Mouse (Mus musculus) heart, embryonic 10.5 days (tissue): ENCODE measurements around the gene Gm20605. TPM values are rescaled to one million over a fixed set of nuclear protein-coding genes. Genes with fewer than 3 reads are reported as not detected.
A peak's percentile ranks its signal among the peaks of the same experiment; 100 is the strongest.

Experiments used
- DNase-seq: peaks from one replicate; pipeline ENCODE4 v3.0.0-alpha.2; 2017; ENCODE audit warnings: low spot score
- H3K27ac ChIP-seq: fragments of 300-500 bp; sonication (generic); 2 replicates; pipeline ENCODE4 v1.5.1; 2016; ENCODE audit warnings: mild to moderate bottlenecking
- H3K27me3 ChIP-seq: fragments of 300-500 bp; sonication (generic); 2 replicates; pipeline ENCODE4 v1.6.1; 2016; ENCODE audit warnings: mild to moderate bottlenecking; ENCODE audit not compliant: poor library complexity, insufficient read depth, severe bottlenecking
- H3K36me3 ChIP-seq: fragments of 300-500 bp; sonication (generic); 2 replicates; pipeline ENCODE4 v1.6.1; 2016; ENCODE audit warnings: mild to moderate bottlenecking, moderate library complexity
- H3K4me1 ChIP-seq: fragments of 300-500 bp; sonication (generic); 2 replicates; pipeline ENCODE4 v1.6.1; 2016; ENCODE audit warnings: mild to moderate bottlenecking
- H3K4me3 ChIP-seq: fragments of 300-500 bp; sonication (generic); 2 replicates; pipeline ENCODE4 v1.5.1; 2016; ENCODE audit warnings: mild to moderate bottlenecking, moderate library complexity
- H3K9me3 ChIP-seq: fragments of 300-500 bp; sonication (generic); 2 replicates; pipeline ENCODE4 v1.6.1; 2016; ENCODE audit warnings: mild to moderate bottlenecking, moderate library complexity
- WGBS: fragments of 180-500 bp; shearing (Covaris S2); methylation state at CpG from one replicate; pipeline ENCODE4 v1.1.7; 2016; 5-methylcytosine and 5-hydroxymethylcytosine counted together
- polyA plus RNA-seq: library from polyadenylated mRNA; unstranded; fragments of >200 nt; fragmentation: Nextera tagmentation; extraction: Ambion mirVana; gene quantifications from 2 replicates; pipeline ENCODE4 v1.2.1, GENCODE M21; 2016

The Gm20605 gene
- polyA plus RNA-seq, 1 experiment from 2014 or later = 9.8 TPM

- 100% methylated on average over 1 of the region's 1 CpGs for WGBS
- Histone ChIP-seq H3K27ac (no peak overlapping the region), H3K4me3 (no peak overlapping the region), H3K36me3 (peaks cover 30% of the 10 kb centered on the region), H3K9me3 (no peaks in the 10 kb centered on the region), H3K27me3 (no peaks in the 10 kb centered on the region), H3K4me1 (peaks cover 27% of the 10 kb centered on the region)
- no peak for DNase-seq
Measured at GRCm38 (mm10) chr5:137670240-137670639, 41.3 kb downstream of the Gm20605 start.

DNA sequence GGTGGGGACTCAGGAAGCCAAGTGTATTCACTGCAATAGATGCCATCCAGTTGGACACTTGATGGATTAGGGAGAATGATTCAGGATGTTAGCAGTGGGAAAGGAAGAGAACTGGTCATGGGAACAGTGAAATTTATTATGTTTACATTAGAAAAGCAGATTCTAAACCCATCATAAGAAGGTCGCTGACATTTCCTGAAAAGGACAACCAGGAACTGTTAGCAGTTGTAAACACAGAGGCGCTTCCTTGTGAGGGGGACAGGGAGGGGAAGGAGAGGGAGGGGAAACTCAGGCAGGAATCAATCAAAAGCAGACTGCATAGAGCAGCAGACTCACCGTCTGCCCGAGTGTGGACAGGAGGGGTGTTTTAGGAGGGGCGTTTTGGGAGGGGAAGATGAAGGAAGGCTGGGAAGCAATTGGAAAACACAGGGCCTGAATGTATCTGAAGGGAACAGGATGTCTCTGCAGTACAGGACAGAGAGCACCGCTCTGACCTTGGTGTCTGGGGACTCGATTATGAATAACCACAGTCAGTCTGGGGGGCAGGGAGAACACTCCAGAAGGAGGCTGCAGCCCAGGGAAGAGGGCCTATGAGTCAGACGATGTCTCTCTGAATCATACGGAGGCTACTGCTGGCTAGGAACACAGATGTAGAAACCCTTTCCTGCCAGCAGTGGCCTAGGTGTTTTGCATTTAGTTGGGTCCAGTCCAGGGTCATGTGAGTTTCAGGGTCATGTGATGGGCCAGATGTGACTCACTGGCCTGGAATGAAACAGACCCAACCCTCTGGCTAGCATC is 42.7 kb downstream of the Gm20605 start:
- Histone ChIP-seq H3K4me1 (peaks cover 27% of the 10 kb centered on the region), H3K4me3 (0 out of 2 replicates have a peak overlapping the region, but pooled peaks have one; percentile 0), H3K36me3 (peaks cover 19% of the 10 kb centered on the region), H3K9me3 (no peaks in the 10 kb centered on the region), H3K27ac (peak overlapping the region; percentile 78), H3K27me3 (no peaks in the 10 kb centered on the region)
- no peak for DNase-seq
- 25% methylated on average over 9 of the region's 9 CpGs for WGBS

DNA sequence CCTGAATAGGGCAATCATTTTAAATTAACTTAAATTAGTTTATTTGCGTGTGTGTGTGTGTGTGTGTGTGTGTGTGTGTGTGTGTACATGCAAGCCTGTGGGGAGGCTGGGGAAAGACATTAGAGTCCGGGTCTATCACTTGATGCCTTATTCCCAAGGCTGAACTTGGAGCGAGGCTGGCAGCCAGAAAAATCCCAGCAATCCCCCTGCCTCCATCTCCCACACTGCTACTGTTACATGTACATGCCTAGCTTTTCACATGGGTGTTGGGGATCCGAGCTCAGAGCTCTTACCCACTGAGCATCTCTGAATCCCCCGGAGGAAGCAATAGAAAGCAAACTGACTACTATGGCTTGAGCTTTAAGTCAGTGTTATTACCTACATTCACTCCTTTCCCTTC is 43.4 kb downstream of the Gm20605 start:
- H3K9me3 ChIP-seq = no peaks in the 10 kb centered on the region
- no peaks in the 10 kb centered on the region for H3K27me3 ChIP-seq
- DNase-seq = no peak
- peak overlapping the region; percentile 78 for H3K27ac ChIP-seq
- H3K4me3 ChIP-seq = 0 out of 2 replicates have a peak overlapping the region, but pooled peaks have one; percentile 0
- H3K4me1 ChIP-seq = peaks cover 27% of the 10 kb centered on the region
- 89% methylated on average over 5 of the region's 5 CpGs for WGBS
- H3K36me3 ChIP-seq = peaks cover 18% of the 10 kb centered on the region; the same call in 1 of the 2 replicates

DNA sequence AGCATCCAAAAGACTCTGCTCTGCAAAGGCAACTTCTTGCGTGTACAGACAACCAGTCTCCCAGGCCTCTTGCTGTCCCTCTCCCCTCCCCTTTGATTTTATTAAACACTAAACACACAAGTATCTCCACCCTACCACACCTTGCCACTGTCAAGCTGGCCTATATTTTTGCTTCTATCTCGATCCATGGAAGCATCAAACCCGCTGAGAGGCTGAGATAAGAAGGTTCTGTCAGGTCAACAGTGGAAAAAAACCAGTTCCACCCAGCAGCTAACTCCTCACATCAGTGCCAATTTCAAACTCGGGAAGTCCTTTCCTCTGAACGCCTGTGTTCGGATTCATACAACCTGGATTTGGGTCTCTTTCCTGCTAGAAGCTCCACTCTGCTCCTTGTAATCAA is 44.0 kb downstream of the Gm20605 start:
- Histone ChIP-seq H3K4me1 (peaks cover 27% of the 10 kb centered on the region), H3K9me3 (no peaks in the 10 kb centered on the region), H3K27me3 (no peaks in the 10 kb centered on the region), H3K4me3 (no peak overlapping the region), H3K27ac (no peak overlapping the region), H3K36me3 (peaks cover 16% of the 10 kb centered on the region; the same call in 1 of the 2 replicates)
- WGBS = 73% methylated on average over 6 of the region's 6 CpGs
- DNase-seq = no peak

GRCm38 (mm10) chr5:137674786-137675185 is 45.8 kb downstream of the Gm20605 start:
- 92% methylated on average over 8 of the region's 8 CpGs for WGBS
- no peak overlapping the region for H3K27ac ChIP-seq
- H3K36me3 ChIP-seq = peaks cover 16% of the 10 kb centered on the region; the same call in 1 of the 2 replicates
- H3K4me3 ChIP-seq = no peak overlapping the region
- DNase-seq = no peak
- H3K9me3 ChIP-seq = no peaks in the 10 kb centered on the region
- no peaks in the 10 kb centered on the region for H3K27me3 ChIP-seq
- H3K4me1 ChIP-seq = peaks cover 24% of the 10 kb centered on the region

DNA sequence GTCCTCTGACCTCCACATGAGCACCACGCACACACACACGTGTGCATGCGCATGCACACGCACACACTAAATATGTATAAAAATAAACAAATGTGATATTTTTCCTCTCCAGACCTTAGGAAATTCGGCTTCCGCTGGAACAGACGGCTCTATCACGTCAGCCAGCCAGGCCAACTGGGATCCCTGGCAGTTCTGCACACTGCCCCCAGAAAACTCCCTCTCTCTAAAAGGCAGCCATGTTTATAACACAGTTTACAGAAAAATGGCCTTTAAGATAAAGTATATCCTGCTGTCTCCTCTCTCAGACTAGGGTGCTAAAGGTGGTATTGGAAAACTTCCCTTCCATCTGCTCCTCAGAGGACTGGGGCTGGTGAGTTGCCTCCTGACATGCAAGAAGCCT is 48.9 kb downstream of the Gm20605 start:
- Histone ChIP-seq H3K27me3 (no peaks in the 10 kb centered on the region), H3K4me3 (no peak overlapping the region), H3K9me3 (no peaks in the 10 kb centered on the region), H3K4me1 (peaks cover 14% of the 10 kb centered on the region), H3K36me3 (peaks cover 28% of the 10 kb centered on the region; the same call in 1 of the 2 replicates), H3K27ac (no peak overlapping the region)
- 96% methylated on average over 8 of the region's 8 CpGs for WGBS
- DNase-seq = no peak

GRCm38 (mm10) chr5:137678736-137679135 is 49.8 kb downstream of the Gm20605 start:
- H3K9me3 ChIP-seq = no peaks in the 10 kb centered on the region
- H3K36me3 ChIP-seq = peaks cover 28% of the 10 kb centered on the region; the same call in 1 of the 2 replicates
- 85% methylated on average over 3 of the region's 3 CpGs for WGBS
- no peak overlapping the region for H3K4me3 ChIP-seq
- H3K4me1 ChIP-seq = peaks cover 18% of the 10 kb centered on the region
- no peak for DNase-seq
- no peaks in the 10 kb centered on the region for H3K27me3 ChIP-seq
- H3K27ac ChIP-seq = no peak overlapping the region

- Histone ChIP-seq H3K36me3 (peaks cover 26% of the 10 kb centered on the region; the same call in 1 of the 2 replicates), H3K4me3 (no peak overlapping the region), H3K27ac (no peak overlapping the region), H3K27me3 (no peaks in the 10 kb centered on the region), H3K9me3 (no peaks in the 10 kb centered on the region), H3K4me1 (peaks cover 23% of the 10 kb centered on the region)
- 85% methylated on average over 4 of the region's 4 CpGs for WGBS
- no peak for DNase-seq
Measured at GRCm38 (mm10) chr5:137679726-137680125, 50.8 kb downstream of the Gm20605 start.

DNA sequence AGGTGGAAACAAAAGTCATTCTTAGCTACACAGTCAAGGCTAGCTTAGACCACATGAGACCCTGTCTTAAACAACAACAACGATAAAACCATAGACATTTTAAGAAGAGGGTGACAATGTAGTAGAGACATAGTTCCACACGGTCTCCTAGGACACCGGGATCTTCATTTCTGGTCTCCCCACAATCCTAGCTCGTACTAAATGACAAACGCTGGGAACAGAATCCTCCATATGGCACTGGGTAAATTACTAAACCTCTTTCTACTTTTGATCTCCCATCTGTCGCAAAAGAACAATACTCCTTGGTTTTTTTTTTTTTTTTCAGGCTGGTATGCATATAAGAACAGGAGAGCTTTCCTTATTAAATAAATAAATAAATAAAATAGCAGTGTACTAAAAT is 53.6 kb downstream of the Gm20605 start:
- Histone ChIP-seq H3K27me3 (0 out of 2 replicates have a peak, but pooled peaks cover 6% of the 10 kb centered on the region), H3K27ac (no peak overlapping the region), H3K9me3 (no peaks in the 10 kb centered on the region), H3K4me3 (peak overlapping the region; percentile 88; the same call in 1 of the 2 replicates), H3K4me1 (peaks cover 35% of the 10 kb centered on the region), H3K36me3 (peaks cover 13% of the 10 kb centered on the region; the same call in 1 of the 2 replicates)
- DNase-seq = no peak
- 87% methylated on average over 6 of the region's 6 CpGs for WGBS

- H3K27me3 ChIP-seq = 0 out of 2 replicates have a peak, but pooled peaks cover 6% of the 10 kb centered on the region
- no peaks in the 10 kb centered on the region for H3K9me3 ChIP-seq
- 14% methylated on average over 28 of the region's 28 CpGs for WGBS
- peak overlapping the region; percentile 89 for H3K27ac ChIP-seq
- peaks cover 12% of the 10 kb centered on the region; the same call in 1 of the 2 replicates for H3K36me3 ChIP-seq
- H3K4me3 ChIP-seq = peak overlapping the region; percentile 88
- no peak for DNase-seq
- H3K4me1 ChIP-seq = peaks cover 35% of the 10 kb centered on the region
Measured at GRCm38 (mm10) chr5:137683388-137684293, 54.7 kb downstream of the Gm20605 start.

DNA sequence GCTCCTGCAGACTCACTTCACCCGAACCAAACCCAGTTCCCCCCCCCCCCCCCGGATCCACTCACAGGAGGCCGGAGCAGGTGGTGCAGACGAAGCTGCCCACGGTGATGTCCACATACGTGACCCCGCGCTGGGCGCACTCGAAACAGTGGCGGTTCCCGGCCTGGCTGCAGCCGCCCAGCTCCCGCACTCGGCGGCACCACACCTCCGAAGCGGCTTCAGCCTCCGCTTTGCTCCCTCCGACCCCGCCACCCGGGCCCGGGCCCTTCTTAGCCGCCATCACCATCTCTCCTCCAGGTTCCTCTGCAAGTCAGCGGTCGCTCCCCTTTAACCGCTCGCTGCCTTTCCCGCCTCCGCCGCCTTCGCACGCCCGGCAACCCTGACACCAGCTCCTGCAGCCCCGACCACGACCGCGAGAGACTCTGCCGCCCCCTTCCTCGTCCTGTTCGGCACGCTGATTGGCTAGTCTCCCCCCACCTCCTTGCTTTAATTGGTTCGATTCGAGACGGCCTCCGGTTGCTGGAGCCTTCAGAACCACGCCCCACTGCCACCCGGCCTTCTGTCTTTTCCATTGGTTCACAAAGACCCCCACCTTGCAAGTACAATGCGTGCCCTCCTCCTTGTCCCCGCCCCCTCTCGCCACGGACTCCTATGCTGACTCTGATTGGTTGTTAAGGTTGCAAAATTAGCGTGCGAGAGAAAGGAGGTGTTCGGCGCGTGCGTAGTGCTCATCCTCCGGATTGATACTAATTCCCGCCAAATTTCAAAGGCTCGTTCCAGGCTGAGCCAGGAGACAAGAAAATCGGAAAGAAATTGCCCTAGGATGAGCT is 55.5 kb downstream of the Gm20605 start, which contains the start of gene Agfg2:
Gene Agfg2, minus strand, starts transcription at position 433 of the 830 bp plus-strand sequence.
- Histone ChIP-seq H3K4me3 (peak within 1 kb of the TSS; percentile 88), H3K9me3 (no peaks in the 10 kb centered on the region), H3K36me3 (peaks cover 12% of the 10 kb centered on the region; the same call in 1 of the 2 replicates), H3K27me3 (0 out of 2 replicates have a peak, but pooled peaks cover 6% of the 10 kb centered on the region), H3K4me1 (peaks cover 35% of the 10 kb centered on the region), H3K27ac (peak within 1 kb of the TSS; percentile 89)
- WGBS = 1% methylated on average over 62 of the region's 62 CpGs
- peak; percentile 100 for DNase-seq

- 93% methylated on average over 3 of the region's 3 CpGs for WGBS
- peaks cover 8% of the 10 kb centered on the region; the same call in 1 of the 2 replicates for H3K36me3 ChIP-seq
Measured at GRCm38 (mm10) chr5:137685653-137686052, 56.7 kb downstream of the Gm20605 start.

More at GRCm38 (mm10) chr5:137685653-137686052, 56.7 kb downstream of the Gm20605 start:
- Histone ChIP-seq H3K9me3 (no peaks in the 10 kb centered on the region), H3K4me1 (peaks cover 40% of the 10 kb centered on the region), H3K4me3 (no peak overlapping the region), H3K27ac (peak overlapping the region; percentile 78; the same call in 1 of the 2 replicates), H3K27me3 (0 out of 2 replicates have a peak, but pooled peaks cover 6% of the 10 kb centered on the region)
- DNase-seq = no peak
